Mouse (Mus musculus) left cerebral cortex, adult 9 months (tissue): ENCODE results near the gene Ikzf1.

Experiments used
- DNase-seq, 2 experiments: peaks; one replicate each; pipeline ENCODE4 v3.0.0; 2022; ENCODE audit warnings: low spot score in 2 of 2

Gene Ikzf1

GRCm38 (mm10) chr11:11808820-11809403 is 124.1 kb downstream of the Ikzf1 start, which contains the start of gene Fignl1:
Gene Fignl1, minus strand, starts transcription at chr11:11808962.
- DNase-seq = peak; percentile 79 to 94

- no peak for DNase-seq
Observed at GRCm38 (mm10) chr11:11809404-11810175, 124.8 kb downstream of the Ikzf1 start.

GRCm38 (mm10) chr11:11811906-11812480 is 127.2 kb downstream of the Ikzf1 start:
- DNase-seq = peak in 1 of 2 experiments; percentile 77

- no peak for DNase-seq
Observed at GRCm38 (mm10) chr11:11815737-11816136, 130.9 kb downstream of the Ikzf1 start.

- DNase-seq = no peak
Observed at GRCm38 (mm10) chr11:11818797-11819196, 134.0 kb downstream of the Ikzf1 start.

GRCm38 (mm10) chr11:11819206-11819605 is 134.4 kb downstream of the Ikzf1 start:
- DNase-seq = no peak

- DNase-seq = peak; percentile 49 to 90
Observed at GRCm38 (mm10) chr11:11820251-11820650, 135.4 kb downstream of the Ikzf1 start.

- no peak for DNase-seq
Observed at GRCm38 (mm10) chr11:11820737-11821136, 135.9 kb downstream of the Ikzf1 start.

- DNase-seq = no peak
Observed at GRCm38 (mm10) chr11:11821387-11821975, 136.7 kb downstream of the Ikzf1 start.
